In genomic region chr3:154364604-154365209, GRCm38 (mm10) we compare ENCODE assay signal across 8 mouse cellular contexts. TPM values are rescaled to one million over a fixed set of nuclear protein-coding genes. Genes with fewer than 3 reads are reported as not detected.
DNase-seq lines count a peak whose midpoint lies in the region; ATAC-seq and TF ChIP-seq lines count a peak whose summit lies in the region.

No protein-coding gene starts in this region.

- no peak overlapping the region for H3K4me2 ChIP-seq in hindbrain, embryonic 13.5 days
- H3K4me2 ChIP-seq in liver, embryonic 14.5 days (ENCODE audit: low read depth): no peak overlapping the region

- TF ChIP-seq EP300 in liver, embryonic 14.5 days (IDR thresholded peaks at IDR 0.05; ENCODE audit: low read depth): no peak

- no peaks in the 10 kb centered on the region for H3K9me3 ChIP-seq in hindbrain, embryonic 10.5 days
- H3K9me3 ChIP-seq in hindbrain, embryonic 13.5 days: no peaks in the 10 kb centered on the region
- no peaks in the 10 kb centered on the region for H3K9me3 ChIP-seq in liver, embryonic 14.5 days (ENCODE audit: control insufficient read depth, low read length)

- WGBS in hindbrain, embryonic 10.5 days: 35% methylated on average over 10 of the region's 10 CpGs
- 30% methylated on average over 10 of the region's 10 CpGs for WGBS in hindbrain, embryonic 13.5 days
- WGBS in liver, embryonic 14.5 days (ENCODE audit: insufficient replicate concordance): 21% methylated on average over 10 of the region's 10 CpGs

- peak; percentile 27; the same call in 1 of the 2 replicates for TF ChIP-seq CTCF in bone marrow macrophage, adult 2 months (IDR thresholded peaks at IDR 0.05; ENCODE audit: low read depth, low read length)
- peak; percentile 60 for TF ChIP-seq CTCF in liver, embryonic 14.5 days (IDR thresholded peaks at IDR 0.05; ENCODE audit: low read depth)

- no peak overlapping the region for H3K9ac ChIP-seq in hindbrain, embryonic 13.5 days
- no peak overlapping the region for H3K9ac ChIP-seq in liver, embryonic 14.5 days (replicated peaks)

- no peak for ATAC-seq in hindbrain, embryonic 13.5 days (ENCODE audit: low FRiP score)
- ATAC-seq in liver, embryonic 14.5 days (ENCODE audit: insufficient read depth): no peak
- ATAC-seq in inflammation-experienced regulatory T-cells, adult 6 months: no peak

- H3K4me1 ChIP-seq in hindbrain, embryonic 10.5 days (replicated peaks): no peaks in the 10 kb centered on the region
- H3K4me1 ChIP-seq in hindbrain, embryonic 13.5 days (replicated peaks): no peaks in the 10 kb centered on the region
- no peaks in the 10 kb centered on the region for H3K4me1 ChIP-seq in bone marrow macrophage, adult 2 months (ENCODE audit: control insufficient read depth, insufficient read depth, low read length)
- H3K4me1 ChIP-seq in liver, embryonic 14.5 days (replicated peaks; ENCODE audit: control insufficient read depth in 2 of 2, insufficient read depth in 2 of 2, low read length in 1 of 2): no peaks in the 10 kb centered on the region

- H3K27ac ChIP-seq in hindbrain, embryonic 10.5 days: no peak overlapping the region
- no peak overlapping the region for H3K27ac ChIP-seq in hindbrain, embryonic 13.5 days
- no peak overlapping the region for H3K27ac ChIP-seq in bone marrow macrophage, adult 2 months (ENCODE audit: insufficient read depth, low read depth, low read length)
- no peak overlapping the region for H3K27ac ChIP-seq in liver, embryonic 14.5 days

- no peaks in the 10 kb centered on the region for H3K36me3 ChIP-seq in hindbrain, embryonic 10.5 days
- H3K36me3 ChIP-seq in hindbrain, embryonic 13.5 days: no peaks in the 10 kb centered on the region
- no peaks in the 10 kb centered on the region for H3K36me3 ChIP-seq in liver, embryonic 14.5 days (replicated peaks; ENCODE audit: control insufficient read depth, insufficient read depth, low read depth)

- H3K27me3 ChIP-seq in hindbrain, embryonic 10.5 days (ENCODE audit: insufficient read depth, poor library complexity, severe bottlenecking): no peaks in the 10 kb centered on the region; the same call in 1 of the 2 replicates
- no peaks in the 10 kb centered on the region for H3K27me3 ChIP-seq in hindbrain, embryonic 13.5 days
- no peaks in the 10 kb centered on the region for H3K27me3 ChIP-seq in liver, embryonic 14.5 days (ENCODE audit: control insufficient read depth, insufficient read depth, low read length)

- DNase-seq in hindbrain, embryonic 10.5 days (ENCODE audit: low spot score): peak; percentile 60
- peak; percentile 80 for DNase-seq in forelimb bud, embryonic 11.5 days (ENCODE audit: low read depth, low spot score)
- DNase-seq in liver, embryonic 14.5 days (ENCODE audit: low read depth in 3 of 3, low spot score in 3 of 3): no peak
- peak; percentile 56 for DNase-seq in testis, postnatal 14 days (ENCODE audit: low spot score)
- no peak for DNase-seq in frontal cortex, adult 2 months (ENCODE audit: extremely low spot score in 1 of 2, low spot score in 1 of 2)

- H3K4me3 ChIP-seq in hindbrain, embryonic 10.5 days: no peak overlapping the region
- no peak overlapping the region for H3K4me3 ChIP-seq in hindbrain, embryonic 13.5 days
- H3K4me3 ChIP-seq in bone marrow macrophage, adult 2 months (ENCODE audit: insufficient read depth, low read length): no peak overlapping the region
- no peak overlapping the region for H3K4me3 ChIP-seq in liver, embryonic 14.5 days (ENCODE audit: insufficient read depth in 1 of 2, low read depth in 2 of 2, low read length in 2 of 2)

- TF ChIP-seq POLR2A in bone marrow macrophage, adult 2 months (IDR thresholded peaks at IDR 0.05; ENCODE audit: borderline replicate concordance, low read depth, low read length): no peak

RNA-seq across cellular contexts. Expression of gene Lhx8, which starts 34.2 kb away (rescaled TPM):
- 2.8 TPM in 2 replicates for polyA plus RNA-seq in hindbrain, embryonic 10.5 days (2016; fragmentation: Nextera tagmentation; extraction: Ambion mirVana)
- polyA plus RNA-seq in hindbrain, embryonic 13.5 days (2015; fragmentation: Nextera tagmentation; extraction: Ambion mirVana): 0.26 and 0.32 TPM in 2 replicates
- polyA plus RNA-seq in bone marrow macrophage, adult 2 months (2012; ENCODE audit: insufficient read depth, insufficient read length, missing spikeins): not detected in 2 replicates
- polyA plus RNA-seq in liver, embryonic 14.5 days (2012; rRNA removed): 0.04 TPM in 1 of 2 replicates, not detected in the other
- not detected in 2 replicates for polyA plus RNA-seq in liver, embryonic 14.5 days (2014; fragmentation: Nextera tagmentation; extraction: Ambion mirVana)
- not detected for polyA plus RNA-seq in inflammation-experienced regulatory T-cells, adult 6 months (2017; shearing (Covaris generic))
- 0.13 and 0.18 TPM in 2 replicates for polyA plus RNA-seq in frontal cortex, adult 2 months (2012; rRNA removed)

Comparison
In these comparisons a context has a peak if more than half of its experiments do, and no peak if none do; other contexts are left out.
1. DNase-seq: peak in hindbrain, embryonic 10.5 days (single experiment), forelimb bud, embryonic 11.5 days (single experiment) and testis, postnatal 14 days (single experiment); none in liver, embryonic 14.5 days (0 of 3) and frontal cortex, adult 2 months (0 of 2).